Mouse (Mus musculus) left cerebral cortex, postnatal 14 days (tissue): ENCODE results near the gene Sema5b. TPM values are rescaled to one million over a fixed set of nuclear protein-coding genes. Genes with fewer than 3 reads are reported as not detected.

Source experiments
- DNase-seq, 2 experiments: peaks; one replicate each; pipeline ENCODE4 v3.0.0; 2021 to 2022; ENCODE audit warnings: low spot score in 2 of 2, mixed read lengths in 1 of 2
- intact Hi-C: fragments of 180-260 bp; cut with DNase I; formaldehyde crosslinking; loops from one replicate; pipeline ENCODE4 v1.15.1; 2025
- long read RNA-seq, 2 experiments: library from polyadenylated mRNA; stranded (forward); transcript quantifications; one replicate each; pipeline ENCODE4 v2.0.0; 2021
- total RNA-seq, 2 experiments: library from RNA; stranded (reverse); gene quantifications; 2 replicates each; pipeline ENCODE4 v1.2.3; 2021

Gene Sema5b
- 10 to 100 TPM; 17.3 to 21.7 TPM for total RNA-seq
- long read RNA-seq, experiment 1, full-length matches to known transcripts: 10 of 15 reads
- long read RNA-seq, experiment 1, partial matches to known transcripts: 2 of 15 reads
- long read RNA-seq, experiment 1, other reads (novel, unspliced or antisense): 3 of 15 reads
- long read RNA-seq, experiment 2, full-length matches to known transcripts: 4 of 9 reads
- long read RNA-seq, experiment 2, partial matches to known transcripts: 3 of 9 reads
- long read RNA-seq, experiment 2, other reads (novel, unspliced or antisense): 2 of 9 reads

DNA sequence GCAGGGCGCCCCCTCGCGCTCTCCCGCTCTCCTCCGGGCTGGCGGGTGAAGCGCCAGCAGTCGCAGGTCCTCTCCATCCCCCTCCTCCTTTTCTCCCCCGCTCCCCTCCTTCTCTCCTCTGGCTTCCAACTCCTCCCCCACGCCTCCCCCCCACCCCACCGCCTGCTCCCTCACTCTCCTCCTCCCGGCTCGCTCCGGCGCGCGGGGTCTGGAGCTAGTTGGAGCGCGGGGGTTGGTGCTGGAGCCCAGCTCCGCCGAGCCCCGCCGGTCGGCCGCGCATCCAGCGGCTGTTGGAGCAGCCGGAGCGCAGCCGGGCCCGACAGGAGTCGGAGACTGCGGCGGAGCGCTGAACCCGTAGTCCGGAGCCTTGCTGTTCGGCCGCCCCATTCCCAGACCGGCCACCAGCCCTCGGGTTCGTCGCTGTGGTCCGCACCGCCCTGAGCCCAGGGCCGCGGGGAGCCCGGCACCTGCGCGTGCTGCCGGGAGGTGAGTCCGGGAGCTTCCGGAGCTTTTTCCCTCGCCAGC is at the start of gene Sema5b:
Gene Sema5b, plus strand, starts transcription at position 29 of the 525 bp plus-strand sequence.
- DNase-seq: peak in 1 of 2 experiments; percentile 64
- intact Hi-C loops: loop anchor here (5.0 kb wide), 3 partner anchors 41 to 276 kb away; no protein-coding TSS in a partner anchor

DNA sequence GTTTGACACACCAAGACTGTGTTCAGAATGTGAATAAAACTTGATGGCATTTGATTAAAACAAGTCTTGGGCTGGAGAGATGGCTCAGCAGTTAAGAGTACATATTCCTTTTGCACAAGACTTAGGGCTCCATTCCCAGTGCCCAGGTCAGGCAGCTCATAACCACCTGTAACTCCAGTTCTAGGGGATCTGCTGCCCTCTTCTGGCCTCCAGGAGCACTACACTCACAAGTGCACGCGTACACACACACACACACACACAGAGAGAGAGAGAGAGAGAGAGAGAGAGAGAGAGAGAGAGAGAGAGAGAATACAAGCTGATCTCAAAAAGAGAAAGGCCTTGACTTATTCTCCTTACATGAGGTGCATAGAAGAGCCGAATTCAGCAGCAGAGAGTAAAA is 40.6 kb upstream of the Sema5b start:
- intact Hi-C loops: no loop called here
- DNase-seq: no peak

DNA sequence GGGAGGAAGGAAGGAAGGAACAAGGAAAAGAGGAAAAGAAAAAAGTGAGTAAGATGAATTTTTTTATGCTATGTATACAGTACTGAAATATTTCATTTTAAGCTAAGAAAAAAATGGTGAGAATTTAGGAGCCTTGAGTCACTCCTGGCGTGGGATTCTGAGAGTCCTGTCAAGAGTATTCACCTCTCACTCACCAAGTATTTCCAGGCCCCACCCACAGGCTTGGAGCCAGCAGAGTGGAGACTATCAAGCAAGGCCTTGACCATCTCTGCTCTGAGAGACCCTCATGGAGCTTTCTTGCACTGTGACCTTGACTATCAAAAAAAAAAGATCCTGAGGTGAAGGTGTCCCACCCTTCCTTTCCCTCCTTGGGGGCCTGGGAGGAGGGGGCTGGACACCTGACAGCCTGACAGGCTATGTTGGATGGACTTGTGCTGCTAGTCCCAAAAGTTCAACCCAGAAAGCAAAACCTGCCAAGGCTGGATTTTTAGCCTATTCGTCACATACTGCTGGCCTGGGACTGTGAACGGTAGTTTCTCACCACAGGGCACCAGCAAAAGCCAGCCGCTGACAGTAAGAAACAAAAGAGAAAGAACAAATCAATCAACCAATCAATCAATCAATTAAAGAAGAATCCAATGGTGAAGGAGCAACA is 39.7 kb upstream of the Sema5b start:
- intact Hi-C loops: no loop called here

DNA sequence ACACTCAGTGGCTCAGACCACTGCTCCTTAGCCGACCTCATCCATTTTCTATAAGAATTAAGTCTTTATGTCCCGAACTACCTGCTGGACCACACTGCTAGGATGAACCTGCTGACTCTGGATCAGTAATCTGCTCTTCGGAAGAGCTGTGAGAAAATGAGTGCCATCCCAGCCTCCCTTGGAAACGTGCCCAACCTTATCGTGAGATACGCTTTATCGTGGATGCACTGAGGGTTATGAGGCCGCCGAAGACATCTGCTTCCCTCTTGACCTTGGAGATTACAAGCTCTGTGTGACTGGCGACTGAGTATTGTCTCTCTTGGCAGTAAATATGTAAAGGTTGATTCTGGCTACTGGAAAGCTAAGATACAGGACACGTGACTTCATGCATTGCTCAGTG is 38.5 kb upstream of the Sema5b start:
- intact Hi-C loops: no loop called here
- no peak for DNase-seq

More for the DNA sequence above, 39.7 kb upstream of the Sema5b start:
- DNase-seq: no peak

DNA sequence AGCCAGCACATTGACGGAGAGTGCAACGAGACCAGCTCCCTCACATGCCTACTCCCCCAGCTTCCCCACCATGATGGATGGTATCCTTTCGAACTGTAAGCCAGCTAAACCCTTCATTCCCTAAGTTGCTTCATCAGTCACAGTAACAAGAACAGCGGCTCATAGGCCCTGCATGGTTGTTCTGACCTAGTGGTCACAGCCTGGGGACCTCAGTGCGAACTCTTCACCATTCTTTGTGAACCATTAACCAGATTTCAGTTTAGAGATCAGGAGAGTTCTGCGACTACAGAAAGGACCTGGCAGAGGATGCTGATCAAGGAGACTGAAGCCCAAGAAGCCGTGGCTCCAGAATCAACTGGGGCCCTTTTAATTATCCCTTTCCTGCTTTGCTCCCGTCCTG is 36.7 kb upstream of the Sema5b start:
- intact Hi-C loops: no loop called here
- DNase-seq: no peak

DNA sequence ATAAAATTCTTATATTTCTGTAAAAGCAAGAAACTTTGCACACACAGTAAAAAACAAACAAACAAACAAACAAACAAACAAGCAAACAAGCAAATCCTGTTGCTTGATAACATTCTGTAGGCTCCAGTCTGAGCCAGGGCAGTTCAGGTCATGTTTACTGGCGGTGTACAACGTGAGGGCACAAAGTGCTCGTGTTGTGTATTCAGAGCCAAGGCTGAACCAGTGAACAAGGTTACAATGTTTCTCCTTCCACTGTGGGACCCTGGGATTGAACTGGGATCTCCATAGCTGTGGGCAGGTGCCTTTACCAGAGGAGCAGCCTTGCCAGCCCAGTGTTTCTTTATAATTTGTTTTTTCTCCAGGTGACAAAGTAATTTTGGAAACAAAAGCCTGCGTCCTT is 35.2 kb upstream of the Sema5b start:
- intact Hi-C loops: no loop called here
- no peak for DNase-seq

DNA sequence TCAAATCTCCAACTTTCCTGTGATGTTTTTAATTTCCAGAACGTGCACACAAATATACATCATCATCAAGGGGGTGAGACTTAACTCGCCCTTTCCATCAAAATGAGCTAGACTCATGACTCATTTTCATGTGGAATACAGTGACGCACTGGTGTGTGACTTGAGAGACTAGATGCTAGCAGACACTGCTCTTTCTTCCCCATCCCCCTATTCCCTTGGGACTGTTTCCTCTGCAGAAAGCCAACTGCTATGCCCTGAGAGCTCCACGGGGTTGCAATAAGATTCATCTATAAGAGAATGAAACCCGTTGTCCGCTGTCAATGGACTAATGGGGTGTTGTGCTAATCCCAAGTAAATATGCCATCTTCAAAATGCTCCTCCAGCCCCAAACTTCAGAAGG is 32.4 kb upstream of the Sema5b start:
- DNase-seq: no peak
- intact Hi-C loops: no loop called here

DNA sequence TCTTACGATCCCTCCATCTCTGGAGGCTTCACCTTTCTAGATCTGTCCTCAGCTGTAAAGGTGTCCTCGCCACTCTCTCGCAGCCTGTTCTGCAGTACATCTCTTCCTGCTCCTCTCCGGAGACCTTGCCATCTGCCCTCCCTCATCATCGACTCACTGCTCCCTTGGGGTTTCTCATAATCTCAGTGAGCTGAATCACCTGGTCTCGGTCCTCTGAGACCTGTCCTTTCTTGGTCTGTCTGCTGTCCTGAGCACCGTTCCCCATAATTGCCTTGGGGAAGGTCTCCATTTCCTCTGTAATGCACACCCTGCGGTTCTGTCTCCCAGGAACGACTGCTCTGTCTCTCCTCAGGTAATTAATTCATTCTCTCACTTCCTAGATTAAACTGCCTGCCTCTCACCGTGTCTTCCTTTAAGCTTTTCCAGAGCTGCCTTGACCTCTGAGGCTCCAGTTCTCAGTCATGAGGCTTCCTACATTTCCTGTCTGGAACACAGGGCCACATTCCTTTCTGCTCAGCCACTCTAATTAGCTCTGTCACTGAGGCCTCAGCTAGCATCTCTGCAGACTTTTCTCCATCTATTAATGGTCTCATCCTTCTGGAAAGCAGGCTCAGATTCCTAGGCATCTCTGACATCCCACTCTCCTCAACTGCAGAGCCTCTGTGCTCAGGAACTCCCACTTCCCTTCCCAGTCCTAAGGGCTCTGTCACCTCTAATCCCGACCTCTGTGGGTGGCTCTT is 31.4 kb upstream of the Sema5b start:
- DNase-seq: no peak
- intact Hi-C loops: no loop called here

DNA sequence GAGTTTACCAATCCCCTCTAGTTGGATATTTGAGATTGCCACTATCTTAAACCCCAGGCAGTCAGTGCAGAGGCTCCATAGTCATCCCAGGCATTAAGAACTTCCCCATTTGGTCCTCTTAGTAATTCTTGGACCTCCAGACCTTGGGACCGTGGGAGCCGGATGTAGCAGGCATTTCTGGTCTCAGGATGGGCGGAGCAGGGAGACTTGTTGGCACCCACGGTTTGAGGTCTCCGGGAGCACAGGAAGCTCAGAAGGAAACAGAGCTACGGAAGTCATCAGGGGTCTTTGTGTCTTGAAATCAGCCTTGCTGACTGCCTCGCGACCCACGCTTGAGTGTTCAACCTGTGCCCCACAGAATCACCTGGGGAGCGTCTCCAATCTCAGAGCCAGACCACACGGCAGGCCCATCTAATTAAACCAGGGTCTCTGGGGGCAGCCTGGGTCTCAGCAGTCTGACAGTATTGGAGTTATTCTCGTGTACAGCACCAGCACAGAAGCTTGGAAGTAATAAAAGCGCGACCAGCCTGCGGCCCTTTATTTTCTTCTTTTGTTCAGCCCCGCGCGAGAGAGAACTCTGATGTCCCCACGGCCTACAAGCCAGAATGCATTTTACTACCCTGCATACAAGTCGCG is 24.9 kb upstream of the Sema5b start:
- intact Hi-C loops: no loop called here
- DNase-seq: no peak

DNA sequence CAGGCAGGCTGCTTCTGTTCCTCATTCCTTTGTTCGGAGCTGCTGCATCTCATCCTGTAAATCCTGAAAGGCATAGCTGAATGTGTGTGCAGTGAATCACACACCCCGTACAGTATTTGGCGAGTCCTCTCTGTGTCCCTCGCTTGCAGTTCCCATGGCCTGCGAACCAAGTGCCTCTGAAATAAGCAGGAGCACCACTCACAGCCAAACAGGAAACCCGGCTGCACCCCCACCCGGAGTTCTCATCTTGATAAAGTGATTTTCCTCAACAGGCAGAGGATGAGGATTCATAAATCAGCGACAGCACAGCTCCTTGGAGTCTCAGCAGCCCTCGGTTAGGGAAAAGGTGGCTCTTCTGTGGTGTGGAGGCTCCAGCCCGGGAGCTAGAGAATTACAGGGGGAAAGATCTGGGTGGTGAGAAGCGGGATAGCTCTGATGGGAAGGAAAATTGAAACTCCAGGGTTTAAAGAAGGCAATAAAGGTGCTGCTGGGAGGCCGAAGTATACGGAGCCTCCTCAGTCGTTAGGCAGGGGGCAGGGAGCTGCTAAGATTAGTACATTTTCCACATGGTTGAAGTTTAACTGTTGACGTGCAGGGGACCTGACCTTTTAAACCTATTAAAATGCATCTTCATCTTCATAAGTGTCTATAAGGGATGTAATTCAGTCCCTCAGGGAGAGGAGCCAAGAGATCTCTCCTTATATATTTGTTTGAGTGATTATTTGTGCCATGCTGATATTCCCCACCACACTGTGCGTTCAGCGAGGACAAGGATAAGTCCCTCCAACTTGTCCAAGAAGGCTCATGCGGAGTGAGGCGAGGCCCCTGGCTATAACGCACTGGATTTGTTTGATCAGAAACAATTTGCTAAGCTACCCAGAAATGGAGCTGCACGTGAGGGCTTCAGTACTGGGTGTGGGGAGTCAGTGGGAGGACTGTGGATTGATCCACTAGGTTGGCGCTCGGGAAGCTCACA is 22.7 kb upstream of the Sema5b start:
- intact Hi-C loops: no loop called here
- DNase-seq: no peak

DNA sequence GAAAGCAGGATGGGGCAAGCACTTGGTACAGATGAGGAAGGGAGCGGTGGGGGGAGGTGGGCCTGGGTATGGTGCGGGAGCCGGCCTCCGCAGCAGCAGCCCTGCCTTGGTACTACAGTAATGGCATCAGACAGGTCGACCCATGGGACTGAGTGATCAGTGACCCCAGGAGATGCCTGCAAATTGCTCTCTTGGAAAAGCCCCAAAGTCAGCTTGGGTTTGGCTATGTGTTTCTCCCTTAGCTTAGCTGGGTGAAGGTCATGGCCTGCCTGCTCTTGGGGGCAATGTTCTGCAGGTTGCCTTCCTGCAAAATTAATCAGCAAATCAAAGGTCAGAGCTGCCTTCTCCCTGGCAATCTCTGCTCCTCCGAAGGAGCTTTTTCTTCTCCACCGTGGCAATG is 21.7 kb upstream of the Sema5b start:
- no peak for DNase-seq
- intact Hi-C loops: no loop called here

DNA sequence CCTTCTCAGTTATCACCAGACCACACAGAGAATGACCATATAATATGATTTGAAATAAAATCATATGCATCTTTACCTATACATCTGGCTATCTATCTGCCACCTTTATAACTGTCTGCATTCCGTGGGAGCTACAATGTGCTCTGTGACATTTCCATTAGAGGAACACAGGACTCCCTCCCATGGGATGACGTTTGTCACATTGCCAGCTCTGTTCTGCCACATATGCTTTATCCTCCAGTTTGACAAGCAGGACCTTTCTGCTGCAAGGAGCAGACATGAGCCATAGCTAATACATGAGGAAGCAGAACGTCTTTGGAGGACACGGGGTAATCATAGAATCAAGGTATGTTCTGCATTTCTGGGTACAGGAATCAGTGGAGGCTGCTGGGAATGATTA is 16.7 kb upstream of the Sema5b start:
- DNase-seq: no peak
- intact Hi-C loops: no loop called here

DNA sequence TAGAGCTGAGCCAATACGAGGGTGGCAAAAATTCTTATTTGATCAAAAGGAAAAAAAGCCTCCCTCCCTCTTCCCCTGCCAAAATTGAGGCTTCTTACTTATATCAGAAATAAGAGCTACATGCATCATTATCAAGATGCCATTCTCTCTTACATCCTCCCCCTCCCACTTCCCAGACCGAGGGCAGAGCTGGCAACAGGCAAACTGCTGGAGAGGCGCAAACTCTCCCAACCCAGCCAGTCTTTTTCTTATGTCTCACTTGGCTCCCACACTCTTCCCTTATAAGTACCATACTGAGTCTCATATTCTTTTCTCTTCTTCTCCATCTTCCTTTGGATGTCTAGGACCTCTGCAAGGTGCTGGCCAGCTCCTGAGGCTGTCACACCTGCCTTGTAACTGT is 6.3 kb upstream of the Sema5b start:
- intact Hi-C loops: loop anchor here (10.0 kb wide), 2 partner anchors 110 to 220 kb away; no protein-coding TSS in a partner anchor
- no peak for DNase-seq

DNA sequence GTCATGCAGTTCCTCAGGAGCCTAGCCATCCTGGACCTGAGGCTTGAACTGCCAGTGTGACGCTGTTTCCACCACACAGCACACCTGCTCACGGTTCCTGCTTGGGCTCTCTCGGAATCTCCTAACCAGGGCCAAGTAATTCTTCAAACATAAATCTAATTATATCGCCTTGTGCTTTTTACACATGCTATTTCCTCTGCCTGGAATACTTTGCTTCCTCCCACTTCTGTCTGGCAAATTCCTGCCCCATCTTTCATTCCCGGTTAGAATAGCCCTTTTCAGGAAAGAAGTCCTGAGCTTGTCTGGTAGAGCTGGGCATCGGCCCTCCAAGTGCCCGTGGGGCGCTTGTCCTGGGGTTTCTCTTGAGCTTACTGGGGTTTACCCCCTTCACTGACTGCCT is 3.3 kb upstream of the Sema5b start:
- DNase-seq: no peak
- intact Hi-C loops: loop anchor here (10.0 kb wide), 2 partner anchors 113 to 223 kb away; no protein-coding TSS in a partner anchor

DNA sequence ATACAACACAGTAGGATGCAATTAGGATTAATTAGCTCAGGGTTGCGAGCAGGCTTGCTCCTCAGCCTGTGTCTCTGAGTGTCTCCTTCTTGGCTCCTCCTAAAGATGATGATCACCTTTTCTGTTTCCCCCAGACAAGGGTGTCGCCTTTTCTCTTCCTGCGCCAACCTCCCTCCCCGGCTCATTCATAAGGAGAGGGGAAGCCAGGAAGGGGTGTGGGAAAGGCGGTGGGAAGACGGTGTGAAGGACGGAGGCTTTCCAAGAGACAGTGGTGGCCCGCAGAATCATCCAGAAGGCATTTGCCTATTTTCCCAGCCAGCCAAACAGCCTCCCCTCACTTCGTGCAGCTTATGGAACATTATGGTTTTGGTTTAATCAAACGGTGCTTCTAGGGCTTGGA is 1.9 kb upstream of the Sema5b start:
- no peak for DNase-seq
- intact Hi-C loops: loop anchor here (10.0 kb wide), 2 partner anchors 114 to 224 kb away; no protein-coding TSS in a partner anchor

DNA sequence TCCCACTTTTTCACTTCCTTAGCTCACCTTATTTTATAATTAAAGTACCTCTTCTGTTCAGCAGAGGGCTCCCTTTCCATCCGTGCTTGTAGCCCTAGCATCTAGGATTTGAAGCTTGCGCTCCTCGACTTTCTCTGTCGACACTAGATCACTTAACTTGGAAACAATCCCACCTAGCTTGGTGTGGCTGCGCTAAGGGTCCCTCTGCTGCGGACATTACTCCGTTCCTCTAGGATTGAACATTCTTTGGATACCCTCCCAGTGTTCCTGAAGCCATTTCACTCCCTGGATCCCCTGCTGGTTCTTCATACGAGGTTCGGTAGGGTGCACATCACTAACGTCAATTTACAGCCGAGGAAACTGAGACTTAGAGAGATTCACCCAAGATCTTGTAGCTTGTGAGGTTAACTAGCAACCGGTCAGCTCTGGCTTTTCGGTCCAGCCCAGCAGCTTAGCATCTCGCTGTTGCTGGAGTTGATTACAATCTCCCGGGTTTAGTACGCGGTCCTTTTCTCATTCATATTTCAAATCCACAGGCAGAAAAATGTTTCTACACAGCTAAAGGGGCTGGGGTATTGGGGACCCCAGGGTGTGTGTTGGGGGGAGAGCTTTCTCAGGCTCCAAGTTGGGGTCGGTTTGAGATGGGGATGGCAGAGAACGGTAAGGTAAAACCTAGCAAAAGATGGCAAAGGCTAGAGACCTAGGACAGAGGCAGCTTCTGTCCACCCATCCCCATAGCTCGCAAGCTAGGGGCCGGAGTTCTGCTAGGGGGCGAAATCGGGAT is 420 bp upstream of the Sema5b start:
- DNase-seq: peak; percentile 68 to 78
- intact Hi-C loops: loop anchor here (1.0 to 5.0 kb wide), 4 partner anchors 42 to 277 kb away; no protein-coding TSS in a partner anchor

DNA sequence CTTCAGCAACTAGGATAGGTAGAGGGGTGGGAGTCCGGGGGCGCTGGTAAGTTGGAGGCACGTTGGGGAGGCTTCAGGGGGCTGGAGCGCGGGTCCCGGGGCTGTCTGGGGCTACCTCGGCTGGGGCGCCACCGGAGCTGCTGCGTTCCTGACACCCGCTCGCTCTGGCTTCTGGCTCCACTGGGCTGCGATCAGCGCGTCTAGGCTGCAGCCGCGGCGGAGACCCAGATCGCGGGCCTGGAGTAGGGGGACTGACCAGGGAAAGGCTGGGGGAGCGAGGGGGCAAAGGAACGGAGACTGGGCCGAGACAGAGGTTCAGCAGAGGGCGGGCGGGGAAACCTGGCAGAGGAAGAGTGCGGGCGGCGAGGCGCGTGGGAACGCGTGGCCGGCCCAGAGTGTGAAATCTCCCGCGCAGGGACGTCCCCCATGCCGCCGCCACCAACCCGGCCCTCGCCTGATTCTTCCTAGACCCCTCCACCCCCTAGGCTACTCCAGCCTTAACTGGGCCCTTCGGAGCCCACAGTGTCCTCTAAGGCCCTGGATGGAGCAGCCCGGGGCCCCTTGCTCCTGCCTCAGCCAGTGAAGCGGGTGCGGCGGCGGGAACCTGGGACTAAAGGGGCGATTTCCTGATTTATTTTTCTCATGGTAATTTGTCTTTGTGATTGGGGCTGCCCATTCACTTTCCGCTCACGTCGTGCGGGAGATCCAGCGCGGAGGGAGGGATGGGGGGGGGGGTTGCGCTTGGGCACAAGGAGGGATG is 896 bp downstream of the Sema5b start:
- peak in 1 of 2 experiments; percentile 17 for DNase-seq
- intact Hi-C loops: loop anchor here (5.0 kb wide), 3 partner anchors 40 to 275 kb away; no protein-coding TSS in a partner anchor
